Mouse (Mus musculus) C2C12 (cell line): ENCODE measurements at regions not wholly inside any gene's neighbourhood (a gene's known extent, or its start where the extent isn't known, plus 50 kb on each side); places are given as distances from the start of the nearest gene placed in this dataset.

Experiments used
- H3K27me3 ChIP-seq: one replicate; pipeline ENCODE4 v1.6.1; 2011; ENCODE audit not compliant: control insufficient read depth, insufficient read depth, insufficient read length
- H3K36me3 ChIP-seq: one replicate; pipeline ENCODE4 v1.6.1; 2011; ENCODE audit not compliant: control insufficient read depth, insufficient read depth
- H3K4me3 ChIP-seq: one replicate; pipeline ENCODE4 v1.5.1; 2011; ENCODE audit warnings: mild to moderate bottlenecking, control low read depth; ENCODE audit not compliant: poor library complexity, insufficient read depth, severe bottlenecking
- H3K79me2 ChIP-seq: one replicate; pipeline ENCODE4 v1.6.1; 2011; ENCODE audit not compliant: control insufficient read depth, insufficient read depth
- H3K79me3 ChIP-seq: one replicate; pipeline ENCODE4 v1.6.1; 2011; ENCODE audit warnings: low read depth, control low read depth
- H3ac ChIP-seq: one replicate; pipeline ENCODE3; 2011; ENCODE audit warnings: low read depth; ENCODE audit not compliant: control insufficient read depth, insufficient read length
- CEBPB ChIP-seq: IDR thresholded peaks from one replicate; pipeline ENCODE4 v1.6.1; 2011; ENCODE audit warnings: low read depth, mild to moderate bottlenecking, control low read depth, moderate library complexity
- CTCF ChIP-seq: IDR thresholded peaks from one replicate; pipeline ENCODE4 v1.5.1; 2011; ENCODE audit not compliant: control insufficient read depth, insufficient read depth, insufficient read length
- FOSL1 ChIP-seq: IDR thresholded peaks from one replicate; pipeline ENCODE4 v1.8.0; 2011; ENCODE audit warnings: mild to moderate bottlenecking, low read length; ENCODE audit not compliant: poor library complexity, insufficient read depth, severe bottlenecking
- MAX ChIP-seq: IDR thresholded peaks from one replicate; pipeline ENCODE4 v1.6.1; 2011; ENCODE audit warnings: mild to moderate bottlenecking, control low read depth
- MYOD1 ChIP-seq: IDR thresholded peaks from one replicate; pipeline ENCODE4 v1.6.1; 2011; ENCODE audit warnings: low read depth; ENCODE audit not compliant: control insufficient read depth, insufficient read length
- MYOG ChIP-seq: IDR thresholded peaks from one replicate; pipeline ENCODE4 v1.6.1; 2011; ENCODE audit not compliant: control insufficient read depth, insufficient read length; ENCODE audit errors: extremely low read depth
- USF1 ChIP-seq: IDR thresholded peaks from one replicate; pipeline ENCODE4 v1.6.1; 2011; ENCODE audit warnings: low read depth, mild to moderate bottlenecking, control low read depth, moderate library complexity

DNA sequence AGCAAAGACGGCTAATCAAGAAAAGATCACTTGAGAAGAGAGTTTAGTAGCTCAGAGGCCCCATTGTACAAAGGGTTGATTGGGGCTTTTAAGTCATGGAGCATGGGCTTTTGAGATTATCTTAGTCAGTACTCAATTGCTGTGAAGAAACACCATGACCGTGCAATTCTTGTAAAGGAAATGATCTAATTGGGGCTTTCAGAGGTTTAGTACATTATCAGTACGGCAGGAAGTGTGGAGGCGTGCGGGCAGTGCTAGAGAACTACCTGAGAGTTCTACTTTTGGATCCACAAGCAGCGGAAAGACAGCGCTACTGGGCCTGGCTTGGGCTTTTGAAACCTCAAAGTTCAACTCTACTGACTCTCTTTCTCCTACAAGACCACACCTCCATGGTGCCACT lies 1511.2 kb upstream of the Gm6569 start:
- Histone ChIP-seq H3K4me3 (no peak overlapping the region), H3K27me3 (no peaks in the 10 kb centered on the region), H3K79me3 (no peaks in the 10 kb centered on the region), H3ac (no peak overlapping the region), H3K36me3 (no peaks in the 10 kb centered on the region), H3K79me2 (no peaks in the 10 kb centered on the region)
- no peak for TF ChIP-seq MYOD1
- TF ChIP-seq CTCF = no peak
- no peak for TF ChIP-seq MAX
- no peak for TF ChIP-seq MYOG
- no peak for TF ChIP-seq FOSL1
- no peak for TF ChIP-seq CEBPB
- TF ChIP-seq USF1 = no peak

DNA sequence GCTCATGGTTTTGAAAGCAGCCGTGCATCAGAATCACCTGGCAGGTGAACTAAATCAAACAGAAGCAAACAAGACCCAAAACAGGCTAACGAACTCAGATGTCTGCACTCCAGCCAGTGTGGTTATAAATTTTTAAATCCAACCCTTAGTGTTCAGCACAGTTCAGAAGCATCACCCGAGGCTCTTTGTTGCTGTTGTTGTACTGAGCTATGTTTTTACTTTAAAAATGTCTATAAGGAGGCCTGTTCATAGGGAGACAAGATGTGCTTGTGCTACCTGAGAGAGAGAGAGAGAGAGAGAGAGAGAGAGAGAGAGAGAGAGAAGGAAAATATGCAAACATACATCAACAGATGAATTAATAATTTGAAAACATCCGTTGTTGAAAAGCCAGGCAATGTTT lies 1503.1 kb upstream of the Gm6569 start:
- TF ChIP-seq MYOD1 (no peak), FOSL1 (no peak), MYOG (no peak), MAX (no peak), CEBPB (no peak), USF1 (no peak), CTCF (no peak)
- no peak overlapping the region for H3ac ChIP-seq

DNA sequence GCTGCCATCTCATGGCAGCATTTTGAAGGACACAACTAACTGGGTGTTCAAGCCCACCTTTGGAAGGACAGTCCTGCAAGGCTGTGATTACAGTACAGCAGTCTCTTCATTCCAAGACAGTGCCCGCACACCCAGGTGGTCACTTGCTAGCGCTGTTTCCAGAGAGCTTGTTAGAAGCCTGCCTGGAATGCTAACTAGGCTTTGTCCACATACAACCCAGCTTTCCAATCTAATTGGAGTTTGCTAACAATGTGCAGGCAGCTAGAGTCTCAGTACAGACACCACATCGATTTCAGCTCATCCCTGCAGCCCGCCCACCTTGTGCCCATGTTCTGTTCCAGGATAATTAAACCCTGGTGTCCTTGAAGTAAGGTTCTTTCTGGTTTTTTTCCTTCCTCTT lies 1499.9 kb upstream of the Gm6569 start:
- Histone ChIP-seq H3K79me3 (no peaks in the 10 kb centered on the region), H3K4me3 (no peak overlapping the region), H3ac (no peak overlapping the region), H3K79me2 (no peaks in the 10 kb centered on the region), H3K27me3 (no peaks in the 10 kb centered on the region), H3K36me3 (no peaks in the 10 kb centered on the region)
- TF ChIP-seq MYOG (no peak), FOSL1 (no peak), MAX (no peak), CTCF (no peak)

More for the DNA sequence above, 1503.1 kb upstream of the Gm6569 start:
- no peaks in the 10 kb centered on the region for H3K79me3 ChIP-seq
- H3K27me3 ChIP-seq = no peaks in the 10 kb centered on the region
- no peak overlapping the region for H3K4me3 ChIP-seq
- no peaks in the 10 kb centered on the region for H3K79me2 ChIP-seq
- no peaks in the 10 kb centered on the region for H3K36me3 ChIP-seq

DNA sequence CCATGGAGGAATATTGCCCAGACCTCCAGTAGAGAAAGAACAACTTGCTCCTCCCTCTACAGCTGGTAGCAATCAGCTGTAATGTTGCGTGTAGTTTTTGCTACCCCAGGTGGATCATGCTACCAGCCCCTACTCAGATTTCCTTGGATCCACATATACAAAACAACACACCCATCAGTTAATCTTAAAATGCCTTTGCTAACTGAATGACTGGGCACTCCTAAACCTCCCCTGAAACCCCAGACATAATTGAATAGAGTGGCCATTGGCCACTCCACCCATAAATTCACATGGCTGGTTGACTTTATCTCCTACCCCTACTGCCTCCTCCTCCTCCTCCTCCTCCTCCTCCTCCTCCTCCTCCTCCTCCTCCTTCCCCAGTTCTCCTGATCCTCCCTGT lies 1494.7 kb upstream of the Gm6569 start:
- TF ChIP-seq MYOG = no peak
- TF ChIP-seq MYOD1 = no peak
- TF ChIP-seq MAX = no peak
- no peak for TF ChIP-seq FOSL1
- no peak for TF ChIP-seq USF1
- no peak for TF ChIP-seq CEBPB
- no peak for TF ChIP-seq CTCF
- Histone ChIP-seq H3ac (no peak overlapping the region), H3K27me3 (no peaks in the 10 kb centered on the region), H3K79me3 (no peaks in the 10 kb centered on the region), H3K79me2 (no peaks in the 10 kb centered on the region), H3K36me3 (no peaks in the 10 kb centered on the region), H3K4me3 (no peak overlapping the region)

DNA sequence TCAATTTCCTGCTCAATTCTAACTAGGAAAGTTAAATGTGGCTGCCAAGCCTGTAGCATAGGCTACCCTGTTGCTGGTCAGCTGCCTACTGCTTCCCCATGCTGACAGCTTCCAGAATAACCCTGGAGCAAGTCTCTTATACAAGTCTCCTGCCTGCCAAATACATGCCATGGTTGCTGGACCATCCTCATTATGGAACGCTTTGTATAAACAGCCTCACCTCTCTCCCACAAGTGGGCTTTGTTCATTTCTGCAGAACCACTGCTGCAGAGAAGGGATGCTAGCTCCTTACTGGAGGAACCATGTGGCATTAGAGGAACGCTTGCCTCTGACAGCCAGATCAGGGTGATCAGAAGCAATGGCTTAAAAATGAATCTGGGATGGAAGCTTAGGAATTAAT lies 1492.4 kb upstream of the Gm6569 start:
- H3ac ChIP-seq = no peak overlapping the region
- no peaks in the 10 kb centered on the region for H3K79me2 ChIP-seq
- H3K36me3 ChIP-seq = no peaks in the 10 kb centered on the region
- no peak overlapping the region for H3K4me3 ChIP-seq
- TF ChIP-seq CTCF (no peak), MAX (no peak), FOSL1 (no peak), MYOG (no peak), MYOD1 (no peak), CEBPB (no peak), USF1 (no peak)
- no peaks in the 10 kb centered on the region for H3K79me3 ChIP-seq
- no peaks in the 10 kb centered on the region for H3K27me3 ChIP-seq

DNA sequence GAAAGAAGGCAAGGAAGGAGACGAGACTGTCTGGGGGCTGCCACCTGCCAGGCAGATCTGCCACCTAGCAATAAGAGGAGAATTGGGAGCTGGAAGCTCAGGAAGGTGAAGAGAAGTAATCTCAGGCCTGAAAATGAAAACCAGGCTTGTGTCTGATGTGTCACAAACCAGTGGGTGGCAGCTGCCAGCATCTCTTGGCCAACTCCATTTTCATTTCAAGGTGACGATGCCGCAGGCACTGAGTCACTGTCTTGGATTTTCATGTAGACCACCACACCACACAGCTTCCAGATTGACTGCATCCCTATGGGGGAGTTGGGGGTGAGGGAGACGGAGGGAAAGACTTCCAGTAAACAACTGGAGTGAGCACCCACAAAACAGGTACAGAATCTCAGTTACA lies 1491.9 kb upstream of the Gm6569 start:
- Histone ChIP-seq H3K27me3 (no peaks in the 10 kb centered on the region), H3K4me3 (no peak overlapping the region), H3K36me3 (no peaks in the 10 kb centered on the region), H3ac (no peak overlapping the region), H3K79me3 (no peaks in the 10 kb centered on the region), H3K79me2 (no peaks in the 10 kb centered on the region)
- TF ChIP-seq MYOG (no peak), MAX (no peak), USF1 (no peak), MYOD1 (no peak), FOSL1 (no peak), CTCF (no peak), CEBPB (no peak)
